22 mouse cellular contexts compared by ENCODE assay signal in the genomic region with DNA sequence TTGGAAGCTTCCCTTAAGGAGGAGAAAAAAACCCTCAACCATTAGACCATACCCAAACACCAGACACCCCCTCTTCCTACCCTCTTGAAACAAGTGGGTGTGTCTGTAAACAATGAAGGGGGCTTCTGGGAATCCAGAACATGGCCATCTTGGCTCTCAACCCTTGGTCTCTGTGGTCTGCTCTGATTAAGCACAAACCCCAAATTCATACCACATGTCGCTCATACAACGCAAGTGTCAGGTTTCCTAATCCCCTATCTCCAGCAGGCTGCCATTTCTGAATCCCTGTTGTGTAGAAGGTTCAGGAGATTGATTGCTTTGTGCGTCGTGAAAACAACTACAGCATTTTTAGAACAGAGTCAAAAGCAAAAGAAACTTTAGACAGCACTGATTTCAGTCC.
DNase-seq lines count a peak whose midpoint lies in the region; ATAC-seq lines count a peak whose summit lies in the region.
"Had no signal": no experiment of that assay in that cellular context is flagged by ENCODE, and none has a peak within 500 bp of the region (broad histone marks: within the 10 kb centered on the region; RNA-seq: fewer than 3 reads in every experiment).

No protein-coding gene starts in this region.

- 31% methylated on average over 4 of the region's 4 CpGs for WGBS in embryonic facial prominence, embryonic 13.5 days

- DNase-seq in embryo, embryonic 11 days = peak; percentile 22
- no peak for DNase-seq in embryo, embryonic 10.5 days (ENCODE audit: low spot score)
- peak; percentile 34 for DNase-seq in 3T3-L1 (ENCODE audit: low read depth, low spot score)
- no peak for DNase-seq in kidney, adult 9 months
- no peak for DNase-seq in cerebellum, postnatal 4 days (ENCODE audit: low spot score in 2 of 2)
- DNase-seq: adrenal gland, adult 8-10 months; adrenal gland, postnatal 14 days; adrenal gland, postnatal 36 days; cerebellum, adult 11-12 months; cerebellum, adult 2 months; cerebellum, adult 9-10 months; cerebellum, postnatal 10 days; cerebellum, postnatal 25 days had no signal

- H3K4me3 ChIP-seq in embryonic facial prominence, embryonic 13.5 days = no peak overlapping the region
- H3K4me3 ChIP-seq: embryonic facial prominence, embryonic 15.5 days; erythroblast, embryonic 14.5 days; forebrain, embryonic 10.5 days; forebrain, embryonic 12.5 days had no signal

- H3K9ac ChIP-seq in embryonic facial prominence, embryonic 13.5 days = no peak overlapping the region
- H3K9ac ChIP-seq: embryonic facial prominence, embryonic 15.5 days; forebrain, embryonic 12.5 days had no signal

- H3K36me3 ChIP-seq in embryonic facial prominence, embryonic 13.5 days = no peaks in the 10 kb centered on the region
- H3K36me3 ChIP-seq: embryonic facial prominence, embryonic 15.5 days; forebrain, embryonic 10.5 days; forebrain, embryonic 12.5 days had no signal

- no peak for ATAC-seq in embryonic facial prominence, embryonic 13.5 days (ENCODE audit: insufficient number of reproducible peaks, insufficient read depth, low FRiP score, low TSS enrichment, low read depth)
- ATAC-seq: activated CD4-positive, CD25-positive, alpha-beta regulatory T cell, adult 4 months; forebrain, embryonic 14.5 days; forebrain, embryonic 16.5 days; Patski had no signal

- no peaks in the 10 kb centered on the region for H3K27me3 ChIP-seq in embryonic facial prominence, embryonic 13.5 days
- H3K27me3 ChIP-seq: embryonic facial prominence, embryonic 15.5 days; forebrain, embryonic 12.5 days had no signal

- peaks cover 24% of the 10 kb centered on the region for H3K4me1 ChIP-seq in embryonic facial prominence, embryonic 13.5 days
- H3K4me1 ChIP-seq: forebrain, embryonic 10.5 days had no signal

- H3K27ac ChIP-seq in embryonic facial prominence, embryonic 13.5 days = 0 out of 2 replicates have a peak overlapping the region, but pooled peaks have one; percentile 16
- H3K27ac ChIP-seq: embryonic facial prominence, embryonic 15.5 days; forebrain, embryonic 10.5 days; forebrain, embryonic 12.5 days had no signal

- no peak overlapping the region for H3K4me2 ChIP-seq in embryonic facial prominence, embryonic 13.5 days
- H3K4me2 ChIP-seq: embryonic facial prominence, embryonic 15.5 days; forebrain, embryonic 12.5 days had no signal

- no peaks in the 10 kb centered on the region for H3K9me3 ChIP-seq in embryonic facial prominence, embryonic 13.5 days
- H3K9me3 ChIP-seq: embryonic facial prominence, embryonic 15.5 days; forebrain, embryonic 10.5 days; forebrain, embryonic 12.5 days had no signal

Comparison
In these comparisons a context has a peak if more than half of its experiments do, and no peak if none do; other contexts are left out.
1. DNase-seq: peak in embryo, embryonic 11 days (single experiment) and 3T3-L1 (single experiment); none in embryo, embryonic 10.5 days (single experiment), kidney, adult 9 months (single experiment) and cerebellum, postnatal 4 days (0 of 2).